Mouse (Mus musculus) layer of hippocampus, postnatal 25 days (tissue): ENCODE measurements at regions not wholly inside any gene's neighbourhood (a gene's known extent, or its start where the extent isn't known, plus 50 kb on each side); places are given as distances from the start of the nearest gene placed in this dataset.

Source experiments
- DNase-seq, 2 experiments: peaks; one replicate each; pipeline ENCODE4 v3.0.0; 2022; ENCODE audit warnings: mixed read lengths in 2 of 2, low spot score in 1 of 2; ENCODE audit errors: extremely low spot score in 1 of 2

DNA sequence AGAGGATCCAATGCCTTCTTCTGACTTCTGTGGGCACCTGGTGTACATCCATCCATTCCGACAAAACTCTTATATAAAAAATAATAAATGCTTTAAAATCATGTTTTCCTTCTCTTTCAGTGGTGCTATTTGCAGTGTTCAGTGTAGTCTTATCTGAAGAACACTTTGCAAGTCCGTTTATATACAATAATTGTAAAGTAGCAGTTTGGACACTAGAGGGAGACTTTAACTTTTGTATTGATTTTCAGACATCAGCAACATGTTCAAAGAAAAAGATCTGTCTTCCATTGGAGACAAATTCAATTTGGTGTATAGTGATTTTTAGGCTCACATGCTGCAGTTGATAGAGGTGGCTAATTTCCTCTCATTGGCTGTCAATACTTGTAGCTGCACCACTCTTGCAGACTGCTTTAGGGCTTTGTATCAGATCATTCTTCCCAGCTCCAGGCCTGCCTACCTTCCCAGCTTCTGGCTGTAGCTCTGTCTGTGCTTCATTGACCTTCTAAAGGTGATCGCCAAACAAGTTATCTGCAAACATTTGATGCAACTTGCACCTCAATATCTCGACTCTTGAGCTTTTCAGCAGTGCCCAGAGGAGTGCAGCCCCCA lies 74.8 kb upstream of the Sult1c1 start:
- DNase-seq, result no peak

DNA sequence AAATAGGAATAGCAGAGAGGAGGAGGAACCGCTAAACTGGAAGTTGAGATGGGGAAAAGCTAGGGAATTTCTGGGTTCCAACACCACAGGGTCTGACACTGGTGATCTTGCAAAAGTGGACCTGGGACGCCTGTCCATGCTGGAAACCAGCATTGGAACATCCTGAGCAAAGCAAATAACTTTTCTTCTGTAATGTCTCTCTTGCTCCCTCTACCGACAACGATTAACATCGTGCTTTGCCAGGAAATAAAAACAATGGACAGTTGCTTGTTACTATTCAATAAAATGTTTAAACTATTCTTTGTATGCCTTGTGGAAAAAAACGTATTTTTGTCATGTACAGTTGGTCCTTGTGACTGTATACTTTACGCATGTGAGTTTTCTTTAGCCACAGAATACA lies 70.8 kb upstream of the Sult1c1 start:
- peak in 1 of 2 experiments; percentile 4 for DNase-seq
